Mouse (Mus musculus): ENCODE data around the gene Foxk1.

Gene Foxk1

GRCm38 (mm10) chr5:142478829-142479435 lies 77.6 kb downstream of the Foxk1 start:
- peak; percentile 59 for DNase-seq (ENCODE audit: low spot score)

GRCm38 (mm10) chr5:142482512-142482911 lies 81.2 kb downstream of the Foxk1 start:
- DNase-seq (ENCODE audit: low spot score), result no peak

GRCm38 (mm10) chr5:142483581-142483980 lies 82.3 kb downstream of the Foxk1 start:
- no peak for DNase-seq (ENCODE audit: low spot score)

- no peak for DNase-seq (ENCODE audit: low spot score)
These were observed 85.4 kb downstream of the Foxk1 start for GRCm38 (mm10) chr5:142486654-142487053.

DNA sequence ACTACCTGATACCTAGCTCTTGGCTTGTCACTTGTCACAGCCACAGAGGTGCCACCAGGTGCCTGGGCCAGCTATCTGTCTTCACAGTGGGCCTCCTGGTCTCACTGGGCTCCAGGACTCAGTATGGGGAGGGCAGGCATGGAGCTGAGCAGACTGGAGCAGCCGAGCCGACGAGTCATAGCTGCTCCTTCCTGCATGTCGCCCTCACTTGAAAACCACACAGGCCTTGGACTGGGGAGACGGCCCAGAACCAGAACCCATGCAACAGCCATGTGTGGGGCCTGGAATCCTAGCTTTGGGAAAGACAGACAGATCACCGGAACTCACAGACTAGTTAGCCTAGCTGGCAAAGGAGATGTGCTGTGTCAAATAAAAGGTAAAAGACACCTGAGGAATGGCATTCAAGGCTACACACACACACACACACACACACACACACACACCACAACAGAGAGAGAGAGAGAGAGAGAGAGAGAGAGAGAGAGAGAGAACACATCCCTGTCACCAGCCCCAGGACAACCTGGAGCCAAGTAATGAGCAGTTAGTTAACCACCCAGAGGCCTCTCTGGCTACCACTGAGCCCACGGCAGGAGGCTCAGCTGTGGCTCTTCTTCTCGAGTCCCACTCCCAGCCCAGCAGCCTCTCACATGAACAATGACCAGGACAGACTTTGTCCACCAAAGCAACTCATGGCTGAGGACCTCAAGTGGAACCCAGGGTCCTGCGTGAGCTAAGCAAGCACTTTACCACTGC lies 88.8 kb downstream of the Foxk1 start:
- no peak for DNase-seq (ENCODE audit: low spot score)

DNA sequence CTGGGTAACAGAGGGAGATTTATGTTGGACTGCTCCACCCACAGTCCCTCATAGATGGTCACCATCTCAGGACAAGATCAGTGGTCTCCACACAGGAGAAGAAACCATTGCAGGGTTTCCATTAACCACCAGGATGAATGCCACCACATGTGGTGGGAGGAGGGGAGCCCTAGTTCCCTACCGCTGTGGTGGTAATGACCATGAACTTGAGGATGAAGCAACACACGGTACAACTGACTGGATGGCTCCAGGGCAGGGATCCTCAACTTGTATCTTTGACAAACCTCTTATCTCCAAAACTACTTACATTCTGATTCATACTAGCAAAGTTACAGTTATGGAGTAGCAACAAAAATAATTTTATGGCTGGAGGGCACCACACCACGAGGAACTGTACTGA lies 92.0 kb downstream of the Foxk1 start:
- DNase-seq (ENCODE audit: low spot score), result no peak

DNA sequence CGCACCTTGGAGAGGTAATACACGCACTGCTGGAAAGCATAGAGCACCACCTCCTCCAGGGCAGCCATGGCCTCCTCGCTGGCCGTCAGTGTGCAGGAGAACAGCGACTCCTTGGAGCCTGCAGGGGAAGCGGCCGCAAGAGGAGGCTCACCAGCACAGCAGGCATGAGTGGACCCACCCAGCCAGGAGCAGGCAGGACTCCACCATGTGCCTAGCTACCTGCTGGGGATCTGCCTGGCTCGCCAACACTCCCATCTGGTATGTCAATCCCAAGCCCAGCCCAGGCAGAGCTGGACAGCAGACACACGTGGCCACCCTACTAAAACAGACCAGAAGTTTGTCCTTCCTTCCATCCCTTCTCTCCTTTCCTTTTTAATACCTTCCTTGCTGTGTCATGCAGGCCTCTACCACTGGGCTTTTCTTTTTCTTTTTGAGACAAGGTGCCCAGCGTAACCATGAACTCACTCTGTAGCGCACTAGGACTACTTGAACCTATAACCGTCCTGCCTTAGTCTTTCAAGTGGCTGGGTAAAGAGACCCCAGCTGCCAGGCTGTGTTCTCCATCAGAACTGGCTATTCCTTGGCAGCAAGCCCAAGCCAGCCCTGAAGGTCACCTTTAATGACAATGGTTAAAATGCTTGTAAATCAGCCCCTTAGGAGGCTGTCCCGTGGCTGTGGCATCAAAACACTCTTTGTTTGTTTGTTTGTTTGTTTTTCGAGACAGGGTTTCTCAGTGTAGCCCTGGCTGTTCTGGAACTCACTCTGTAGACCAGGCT lies 94.2 kb downstream of the Foxk1 start:
- no peak for DNase-seq (ENCODE audit: low spot score)

GRCm38 (mm10) chr5:142498964-142499363 lies 97.7 kb downstream of the Foxk1 start:
- DNase-seq (ENCODE audit: low spot score), result no peak

GRCm38 (mm10) chr5:142500918-142501317 lies 99.6 kb downstream of the Foxk1 start:
- no peak for DNase-seq (ENCODE audit: low spot score)

- peak; percentile 74 for DNase-seq (ENCODE audit: low spot score)
These were observed 101.1 kb downstream of the Foxk1 start for GRCm38 (mm10) chr5:142502414-142502813.

DNA sequence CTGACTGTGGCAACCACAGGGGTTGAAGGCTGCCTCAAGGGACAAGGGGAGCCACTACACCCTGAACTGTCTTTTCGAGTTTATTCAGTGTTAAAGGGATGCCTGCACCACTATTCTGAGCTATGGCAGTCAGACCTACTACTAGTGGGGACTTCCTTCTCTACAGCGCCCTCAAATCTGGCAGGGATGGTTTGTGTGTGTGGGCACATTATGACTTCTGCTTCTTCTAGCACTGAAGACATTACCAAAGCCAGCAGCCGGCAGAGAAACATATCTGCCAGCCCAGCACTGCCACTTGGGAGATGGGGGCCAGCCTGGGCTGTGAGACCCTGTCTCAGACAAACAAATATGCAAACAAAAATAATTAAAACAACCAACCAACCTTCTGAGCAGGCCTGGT lies 102.9 kb downstream of the Foxk1 start:
- no peak for DNase-seq (ENCODE audit: low spot score)

GRCm38 (mm10) chr5:142505695-142506423 lies 104.6 kb downstream of the Foxk1 start:
- no peak for DNase-seq (ENCODE audit: low spot score)

DNA sequence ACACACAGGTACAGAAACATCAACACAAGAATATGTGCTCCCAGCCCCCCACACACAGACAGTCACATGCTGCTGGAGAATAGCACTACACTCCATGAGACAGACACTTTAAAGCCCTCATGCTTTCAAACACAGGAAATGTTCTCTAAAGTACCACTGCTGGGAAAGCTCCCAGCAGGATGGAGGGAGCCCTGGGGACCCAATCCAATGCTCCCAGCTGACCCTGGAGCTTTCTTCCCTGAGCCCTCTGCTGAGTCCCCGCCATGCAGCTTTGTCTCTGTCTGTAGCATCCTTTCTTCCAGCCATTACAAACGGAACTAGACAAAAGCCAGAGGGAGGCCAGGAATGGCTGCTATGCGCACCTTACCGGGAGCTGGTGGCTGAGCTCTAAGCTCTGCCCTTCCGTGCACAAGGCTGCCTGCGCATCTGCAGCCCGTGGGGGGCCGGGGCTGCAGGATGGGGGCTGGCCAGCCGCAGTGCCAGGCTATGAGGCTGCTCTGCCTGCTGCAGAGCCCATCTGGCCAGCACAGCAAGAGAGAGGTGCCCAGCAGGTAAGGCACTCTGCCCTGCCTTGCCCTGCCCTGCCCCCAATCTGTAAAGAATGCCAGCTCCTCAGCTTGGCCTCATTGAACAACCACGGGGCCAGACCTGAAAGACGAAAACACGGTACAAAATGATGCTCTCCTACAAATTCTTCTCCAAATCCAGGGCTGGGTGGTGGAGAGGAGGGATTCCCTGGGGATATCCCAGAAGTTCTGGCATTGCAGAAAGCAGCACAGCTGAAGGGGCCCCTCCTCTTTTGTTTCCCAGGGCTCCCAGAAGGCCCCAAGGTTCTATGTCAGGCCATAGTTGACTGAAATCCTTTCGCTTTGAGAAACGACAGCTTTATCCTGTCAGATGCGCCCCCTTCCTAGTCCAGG lies 108.1 kb downstream of the Foxk1 start:
- no peak for DNase-seq (ENCODE audit: low spot score)

- no peak for DNase-seq (ENCODE audit: low spot score)
These were observed 108.7 kb downstream of the Foxk1 start for GRCm38 (mm10) chr5:142510061-142510414.
